Mouse (Mus musculus) cortical plate, adult 2 months (tissue): Measurements from ENCODE around the gene Npas3. TPM values are rescaled to one million over a fixed set of nuclear protein-coding genes. Genes with fewer than 3 reads are reported as not detected.

Source experiments
- H3K27ac ChIP-seq: fragments of 200-500 bp; 2 replicates; pipeline ENCODE4 v1.5.1; 2012; ENCODE audit warnings: low read length, control low read depth, inconsistent platforms; ENCODE audit not compliant: insufficient read depth
- H3K4me1 ChIP-seq: fragments of 200-500 bp; 2 replicates; pipeline ENCODE4 v1.6.1; 2011; ENCODE audit warnings: low read length; ENCODE audit not compliant: control insufficient read depth, insufficient read depth
- H3K4me3 ChIP-seq: fragments of 200-500 bp; 2 replicates; pipeline ENCODE4 v1.5.1; 2011; ENCODE audit warnings: mild to moderate bottlenecking, low read length, control low read depth; ENCODE audit not compliant: insufficient read depth
- CTCF ChIP-seq: fragments of 200-500 bp; IDR thresholded peaks from 2 replicates; pipeline ENCODE4 v1.5.1; 2011; ENCODE audit warnings: mild to moderate bottlenecking, control low read depth, low read length; ENCODE audit not compliant: insufficient read depth; ENCODE audit errors: extremely low read depth
- POLR2A ChIP-seq: fragments of 200-500 bp; IDR thresholded peaks from 2 replicates; pipeline ENCODE4 v1.6.1; 2011; ENCODE audit warnings: mild to moderate bottlenecking, low read length, control low read depth; ENCODE audit not compliant: insufficient read depth; ENCODE audit errors: extremely low read depth
- polyA plus RNA-seq: library from polyadenylated mRNA; depleted of rRNA; stranded (reverse); fragments of >200 nt; gene quantifications from 2 replicates; pipeline ENCODE4 v1.2.3, GENCODE M21; 2012

The Npas3 gene
- polyA plus RNA-seq, 1 experiment, result 7.9 TPM

DNA sequence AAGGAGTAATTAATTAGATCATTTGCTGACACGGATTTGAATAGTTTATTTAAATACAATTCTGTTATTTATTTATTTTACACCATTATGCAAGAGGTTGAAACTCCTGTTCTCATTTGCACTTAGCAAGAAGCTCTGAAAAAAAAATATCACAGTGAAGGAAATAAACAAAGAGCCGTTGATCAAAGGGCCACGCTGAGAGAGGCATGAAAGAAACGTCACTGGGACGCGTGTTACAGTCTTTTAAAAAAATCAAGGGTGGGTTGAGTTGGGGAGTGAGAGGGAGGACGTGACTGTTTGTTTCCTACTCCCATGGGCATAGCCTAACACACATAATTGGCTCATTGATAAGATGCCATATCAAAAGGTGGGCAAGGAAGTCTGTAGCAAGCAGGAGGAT, 505.8 kb downstream of the Npas3 start:
- TF ChIP-seq POLR2A (no peak), CTCF (no peak)
- Histone ChIP-seq H3K4me1 (peaks cover 4% of the 10 kb centered on the region), H3K4me3 (no peak overlapping the region), H3K27ac (no peak overlapping the region)

DNA sequence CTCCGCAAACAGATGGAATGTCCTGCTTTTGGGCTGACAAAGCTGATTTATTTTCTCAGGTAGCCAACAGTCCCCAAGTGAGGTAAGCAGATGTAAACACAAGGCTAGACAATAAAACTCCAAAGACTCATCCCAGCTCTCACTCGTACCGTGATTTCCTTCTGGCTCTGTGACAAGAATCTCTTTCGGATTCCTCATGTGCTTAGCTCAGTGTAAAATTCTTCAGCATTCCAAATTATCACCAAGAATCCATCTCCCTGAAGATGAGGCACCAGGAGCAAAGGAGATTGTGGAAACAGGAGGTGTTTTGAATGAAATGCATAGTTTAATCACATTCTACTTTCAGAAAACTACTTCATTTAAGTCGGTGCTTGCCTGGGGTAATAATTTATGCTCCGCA, 509.2 kb downstream of the Npas3 start:
- TF ChIP-seq CTCF (no peak), POLR2A (no peak)

DNA sequence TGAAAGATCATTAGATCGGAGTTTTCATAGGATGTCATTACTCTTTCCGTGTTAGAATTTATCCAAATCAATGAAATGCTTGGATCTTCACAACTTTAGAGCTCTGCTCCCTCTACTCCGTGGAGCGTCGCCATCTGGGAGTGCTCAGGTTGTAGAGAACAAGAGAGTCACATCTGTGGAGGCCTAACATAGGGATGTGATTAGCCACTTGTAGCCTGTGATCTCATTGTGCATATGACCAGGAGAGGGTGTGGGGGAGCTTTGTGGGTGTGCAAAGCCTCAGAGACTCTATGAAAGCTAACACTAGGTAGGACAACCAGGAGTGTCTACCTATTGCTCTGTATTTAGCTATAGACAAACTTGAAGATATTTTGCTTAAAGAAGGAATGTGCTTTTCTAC, 509.9 kb downstream of the Npas3 start:
- Histone ChIP-seq H3K27ac (no peak overlapping the region), H3K4me3 (no peak overlapping the region), H3K4me1 (no peaks in the 10 kb centered on the region; the same call in none of the 2 replicates)
- TF ChIP-seq CTCF (no peak), POLR2A (no peak)

More for the DNA sequence above, 509.2 kb downstream of the Npas3 start:
- H3K27ac ChIP-seq, result no peak overlapping the region
- H3K4me1 ChIP-seq, result peaks cover 2% of the 10 kb centered on the region
- H3K4me3 ChIP-seq, result no peak overlapping the region

DNA sequence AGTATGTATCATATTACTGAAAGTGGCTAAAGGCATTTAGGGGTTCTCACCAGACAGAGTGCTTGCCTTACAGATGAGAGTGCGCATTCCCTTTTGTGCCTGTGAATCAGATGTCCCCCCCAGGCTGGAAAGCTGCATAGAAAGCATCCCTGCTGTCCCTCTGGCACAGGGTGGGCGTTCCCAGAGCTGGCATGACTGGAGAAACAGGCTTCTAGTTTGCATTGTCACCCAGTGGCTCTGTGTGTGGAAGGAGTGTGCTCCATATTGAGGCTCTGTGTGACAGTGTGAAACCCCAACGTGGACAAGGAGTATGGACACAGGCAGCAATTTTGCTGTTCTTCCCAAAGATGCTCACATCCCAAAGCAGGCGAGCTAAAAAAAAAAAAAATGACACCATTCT, 515.7 kb downstream of the Npas3 start:
- no peaks in the 10 kb centered on the region for H3K4me1 ChIP-seq
- TF ChIP-seq POLR2A, result no peak
- no peak for TF ChIP-seq CTCF
- no peak overlapping the region for H3K27ac ChIP-seq

DNA sequence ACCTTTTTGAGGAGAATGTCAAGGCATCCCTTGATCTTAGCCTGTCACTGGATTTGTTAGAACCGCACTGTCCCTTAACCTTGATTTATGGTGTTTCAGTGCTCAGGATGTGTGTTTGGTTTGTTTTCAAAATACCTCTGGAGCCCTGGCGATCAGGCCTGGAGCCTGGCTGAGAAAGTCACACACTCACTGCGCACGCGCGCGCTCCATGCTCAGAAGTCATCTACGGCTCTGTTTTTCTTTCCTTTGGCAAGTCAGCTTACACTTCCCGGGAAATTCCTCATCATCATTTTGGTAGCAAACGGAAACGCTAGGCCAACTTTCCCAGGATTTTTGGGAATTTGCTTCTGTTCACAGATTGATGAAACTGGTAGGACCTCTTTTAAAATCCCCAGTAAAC, 519.9 kb downstream of the Npas3 start:
- Histone ChIP-seq H3K27ac (no peak overlapping the region), H3K4me1 (no peaks in the 10 kb centered on the region)

More for the DNA sequence above, 515.7 kb downstream of the Npas3 start:
- no peak overlapping the region for H3K4me3 ChIP-seq

DNA sequence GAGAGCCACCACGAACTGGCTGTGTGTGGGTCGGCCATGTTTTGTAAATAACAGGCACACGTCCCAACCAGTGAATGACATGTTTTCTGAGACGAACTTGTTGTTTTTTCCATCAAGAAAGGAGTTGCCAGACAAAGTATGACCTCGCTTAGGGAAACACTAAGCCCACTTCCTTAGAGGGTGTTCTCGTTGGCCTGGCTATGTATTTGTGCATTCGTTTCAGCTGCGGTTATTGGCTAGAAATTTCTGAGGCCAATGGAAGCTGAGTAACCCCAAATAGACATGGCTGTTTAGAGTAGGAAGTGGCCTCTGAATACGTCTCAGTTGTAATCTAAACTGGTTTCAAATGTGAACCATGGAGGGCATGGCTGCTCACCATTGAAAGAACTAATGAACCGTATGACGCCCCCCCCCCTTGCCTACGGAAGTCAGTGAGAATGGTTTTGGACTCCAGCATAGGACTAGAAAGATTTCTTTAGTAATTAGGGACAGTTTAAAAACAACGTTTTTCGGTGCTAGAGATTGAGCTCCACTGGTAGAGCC, 523.0 kb downstream of the Npas3 start:
- Histone ChIP-seq H3K4me1 (no peaks in the 10 kb centered on the region), H3K27ac (no peak overlapping the region)
- TF ChIP-seq POLR2A (no peak), CTCF (no peak)

More for the DNA sequence above, 519.9 kb downstream of the Npas3 start:
- TF ChIP-seq POLR2A, result no peak
- TF ChIP-seq CTCF, result no peak
- no peak overlapping the region for H3K4me3 ChIP-seq

DNA sequence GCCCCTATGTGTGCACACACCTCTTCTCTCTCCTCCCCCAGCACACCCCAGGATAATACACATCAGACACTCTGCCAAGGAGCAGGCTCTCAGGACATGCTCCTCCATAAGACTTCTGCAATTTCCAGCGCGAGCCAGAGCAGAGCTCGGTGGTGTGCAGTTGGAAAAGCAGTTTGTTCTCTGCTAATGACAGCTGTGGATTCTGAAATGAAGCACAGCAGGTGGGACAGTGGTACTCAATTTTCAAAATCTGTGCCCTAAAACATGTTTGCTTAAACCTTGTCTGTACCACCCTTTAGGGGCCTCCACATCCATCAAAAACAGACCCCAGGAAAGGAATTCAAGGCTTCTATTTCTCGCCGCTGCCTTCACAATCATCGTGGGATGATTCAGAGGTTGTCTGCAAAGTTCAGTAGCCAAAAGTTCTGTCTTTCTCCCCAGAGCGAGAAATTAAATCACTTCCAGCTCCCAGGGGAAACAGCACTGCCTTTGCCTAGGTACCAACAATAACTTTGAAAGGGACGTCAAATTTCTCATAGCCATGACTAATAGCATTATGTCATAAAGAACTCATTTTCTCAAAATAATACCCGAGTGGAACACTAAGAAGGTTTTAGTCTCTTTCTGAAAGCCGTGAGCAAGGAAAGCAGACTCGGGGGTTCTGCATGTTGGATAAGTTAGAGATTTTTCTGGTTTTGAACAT, 533.5 kb downstream of the Npas3 start:
- Histone ChIP-seq H3K27ac (no peak overlapping the region), H3K4me1 (no peaks in the 10 kb centered on the region; the same call in 1 of the 2 replicates), H3K4me3 (no peak overlapping the region)
- TF ChIP-seq POLR2A, result no peak
- TF ChIP-seq CTCF, result no peak

More for the DNA sequence above, 523.0 kb downstream of the Npas3 start:
- H3K4me3 ChIP-seq, result no peak overlapping the region

DNA sequence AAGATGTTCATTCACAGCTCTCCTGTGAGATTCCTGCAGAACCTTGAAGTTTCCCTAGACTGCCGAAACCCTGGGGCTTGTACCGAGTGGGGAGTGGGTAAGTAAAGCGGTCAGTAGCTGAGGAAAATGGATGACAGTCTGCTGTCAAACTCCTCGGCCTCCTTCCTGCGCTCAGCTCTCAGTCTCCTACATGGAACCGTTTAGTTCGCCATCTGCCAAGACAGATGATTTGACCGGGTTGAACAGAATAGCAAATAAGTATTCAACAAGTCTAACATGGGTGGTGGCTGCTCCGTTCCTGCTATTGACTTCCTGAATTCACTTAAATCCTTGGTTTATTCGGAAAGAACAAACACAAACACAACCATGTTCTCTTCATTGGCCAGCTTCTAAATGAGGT, 541.0 kb downstream of the Npas3 start:
- H3K4me1 ChIP-seq, result no peaks in the 10 kb centered on the region
- no peak overlapping the region for H3K27ac ChIP-seq
- TF ChIP-seq POLR2A (no peak), CTCF (no peak)
- no peak overlapping the region for H3K4me3 ChIP-seq

DNA sequence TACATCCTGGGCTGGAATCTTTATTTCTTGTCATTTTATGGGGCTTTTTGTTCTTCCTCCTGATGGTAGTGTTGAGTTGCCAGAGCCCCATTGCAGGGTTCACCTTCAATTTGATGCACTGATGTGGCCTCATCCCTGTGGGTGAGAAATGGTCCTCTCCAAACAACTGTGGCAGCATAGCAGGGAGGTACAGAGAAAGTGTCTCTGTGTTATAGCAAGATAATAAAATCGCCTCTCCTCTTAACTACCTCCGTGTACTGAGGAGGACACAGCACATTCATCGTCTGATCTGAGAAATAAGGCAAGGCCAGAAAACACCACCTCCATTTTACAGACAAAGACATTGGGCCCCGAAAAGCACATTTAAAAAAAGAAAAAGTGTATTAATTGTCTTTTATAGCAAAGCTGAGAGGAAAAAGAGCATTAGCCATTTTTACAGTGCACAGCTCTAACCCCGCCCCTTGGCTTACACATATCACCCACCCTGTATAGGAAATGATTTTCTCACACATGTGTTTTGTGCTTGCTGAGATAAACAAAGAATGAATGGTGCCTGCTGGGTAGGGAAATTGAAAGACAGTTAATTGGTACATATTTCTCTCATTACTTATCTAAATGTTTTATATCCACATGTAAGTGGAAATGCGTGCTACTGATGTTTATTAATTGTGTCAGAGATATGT, 546.4 kb downstream of the Npas3 start:
- H3K4me1 ChIP-seq, result no peaks in the 10 kb centered on the region

More for the DNA sequence above, 546.4 kb downstream of the Npas3 start:
- no peak overlapping the region for H3K27ac ChIP-seq
- no peak overlapping the region for H3K4me3 ChIP-seq
- TF ChIP-seq POLR2A (no peak), CTCF (no peak)
